Mouse (Mus musculus): Measurements from ENCODE around the gene 1500011B03Rik. TPM values are rescaled to one million over a fixed set of nuclear protein-coding genes. Genes with fewer than 3 reads are reported as not detected.

The 1500011B03Rik gene
- total and polyA plus RNA-seq, 3 experiments: 0.94 to 12.0 (median 2.0) TPM

DNA sequence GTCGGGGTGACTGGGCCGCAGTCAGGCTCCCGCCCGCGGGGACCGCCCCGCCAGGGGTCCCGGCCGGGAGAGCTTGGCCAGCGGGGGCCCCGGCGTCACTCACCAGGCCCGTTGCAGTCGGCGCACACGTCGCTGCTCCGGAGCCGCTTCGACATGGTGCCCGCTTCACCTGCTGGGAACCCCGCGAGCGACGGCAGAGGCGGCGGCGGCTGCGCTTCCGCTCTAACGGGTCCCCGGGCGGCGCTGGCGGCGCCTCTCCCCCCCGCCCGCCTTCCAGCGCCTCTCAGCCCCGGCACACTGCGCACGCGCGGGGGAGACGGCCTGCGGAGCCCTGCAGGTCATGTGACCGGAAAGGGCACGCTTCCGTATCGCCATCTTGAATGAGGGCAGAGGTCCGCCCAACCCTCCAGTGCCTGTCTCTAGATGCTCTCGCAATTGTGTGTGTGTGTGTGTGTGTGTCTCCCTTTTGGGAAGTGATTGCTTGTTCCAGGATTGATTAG lies 50.0 kb downstream of the 1500011B03Rik start:
- peaks cover 58% of the 10 kb centered on the region for H3K4me1 ChIP-seq (ENCODE audit: insufficient read depth, low read depth, low read length)
- DNase-seq (ENCODE audit: low spot score) (peak; percentile 96), ATAC-seq (ENCODE audit: extremely low read depth, insufficient number of reproducible peaks, low FRiP score, poor library complexity, severe bottlenecking) (peak; percentile 81)
- H3K4me3 ChIP-seq (ENCODE audit: low read depth, low read length): peak overlapping the region; percentile 98
- no peaks in the 10 kb centered on the region for H3K27me3 ChIP-seq (ENCODE audit: insufficient read depth, low read length)
- no peaks in the 10 kb centered on the region for H3K9me3 ChIP-seq (replicated peaks)
- TF ChIP-seq POLR2AphosphoS5 (IDR thresholded peaks at IDR 0.05; ENCODE audit: insufficient replicate concordance, low read depth, low read length) (no peak), GATA2 (IDR thresholded peaks at IDR 0.05; ENCODE audit: borderline replicate concordance, low read depth, low read length) (no peak), GATA1 (IDR thresholded peaks at IDR 0.05; ENCODE audit: borderline replicate concordance, low read length) (no peak), CTCF (IDR thresholded peaks at IDR 0.05; ENCODE audit: low read depth, low read length) (no peak), TAL1 (conservative IDR thresholded peaks at IDR 0.05; ENCODE audit: low read depth, low read length) (no peak)
- H3K36me3 ChIP-seq (replicated peaks): peaks cover 47% of the 10 kb centered on the region

DNA sequence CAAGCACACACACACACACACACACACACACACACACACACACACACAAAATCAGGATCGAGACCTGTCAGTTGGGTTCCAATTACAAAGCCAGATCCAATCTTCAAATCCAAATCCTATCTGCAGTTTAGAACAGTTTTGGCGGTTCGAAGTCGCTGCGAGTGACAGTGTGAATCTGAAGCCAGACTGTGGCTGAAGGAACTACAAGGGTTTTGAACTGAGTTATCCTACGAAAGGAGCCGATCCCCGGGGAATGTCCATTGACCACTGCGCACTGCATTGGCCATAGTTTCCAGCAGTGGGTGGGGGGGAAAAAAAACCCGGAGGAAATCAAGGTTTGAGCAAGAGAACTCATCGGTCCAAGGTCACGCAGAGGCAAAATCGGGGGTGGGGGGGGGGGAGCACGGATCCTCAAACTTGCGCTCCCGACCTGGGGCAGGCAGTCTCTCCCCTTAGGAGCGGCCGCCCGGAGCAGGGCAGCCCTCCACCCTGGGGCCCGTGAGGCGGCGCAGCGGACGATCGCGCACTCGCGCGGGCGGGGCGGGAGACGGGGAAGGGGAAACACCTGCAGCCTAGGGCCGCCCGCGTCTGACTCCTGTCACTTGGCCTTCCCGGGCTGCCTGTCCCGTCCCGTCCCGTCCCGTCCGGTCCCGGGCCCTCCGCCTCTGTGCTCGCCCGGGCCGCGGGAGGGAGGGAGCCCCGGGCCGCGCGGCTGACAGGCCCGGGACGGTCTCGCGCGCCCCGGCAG lies 50.6 kb downstream of the 1500011B03Rik start:
- no peak for ATAC-seq (ENCODE audit: extremely low read depth, insufficient number of reproducible peaks, low FRiP score, poor library complexity, severe bottlenecking)
- Histone ChIP-seq H3K9me3 (replicated peaks) (no peaks in the 10 kb centered on the region), H3K4me1 (ENCODE audit: insufficient read depth, low read depth, low read length) (peaks cover 58% of the 10 kb centered on the region), H3K36me3 (replicated peaks) (peaks cover 48% of the 10 kb centered on the region), H3K4me3 (ENCODE audit: low read depth, low read length) (peak overlapping the region; percentile 98), H3K27me3 (ENCODE audit: insufficient read depth, low read length) (no peaks in the 10 kb centered on the region)
- TF ChIP-seq GATA1 (IDR thresholded peaks at IDR 0.05; ENCODE audit: borderline replicate concordance, low read length) (no peak), GATA2 (IDR thresholded peaks at IDR 0.05; ENCODE audit: borderline replicate concordance, low read depth, low read length) (no peak), CTCF (IDR thresholded peaks at IDR 0.05; ENCODE audit: low read depth, low read length) (no peak), TAL1 (conservative IDR thresholded peaks at IDR 0.05; ENCODE audit: low read depth, low read length) (no peak), POLR2AphosphoS5 (IDR thresholded peaks at IDR 0.05; ENCODE audit: insufficient replicate concordance, low read depth, low read length) (no peak)
- DNase-seq (ENCODE audit: low spot score): peak; percentile 43

DNA sequence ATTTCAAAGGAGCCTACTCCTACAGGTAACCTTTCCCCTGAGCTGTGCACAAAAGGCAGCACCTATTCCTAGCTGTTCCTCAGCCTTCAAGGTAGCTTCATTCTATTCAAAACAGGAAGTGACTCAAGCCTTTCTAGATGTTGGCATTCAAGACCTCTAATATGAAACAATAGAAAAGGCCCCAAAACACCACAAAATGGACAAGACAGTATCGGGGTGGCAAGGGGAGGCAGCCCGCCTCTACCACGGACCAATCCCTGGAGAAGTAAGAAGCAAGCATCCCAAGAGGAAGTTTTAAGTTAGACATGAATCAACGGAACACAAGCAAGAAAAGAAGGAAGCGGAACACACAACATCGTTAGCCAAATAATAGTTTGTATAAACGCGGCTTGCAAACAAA lies 51.5 kb downstream of the 1500011B03Rik start:
- ATAC-seq (ENCODE audit: extremely low read depth, insufficient number of reproducible peaks, low FRiP score, poor library complexity, severe bottlenecking) (no peak), DNase-seq (ENCODE audit: low spot score) (no peak)
- peaks cover 49% of the 10 kb centered on the region for H3K36me3 ChIP-seq (replicated peaks)
- peak overlapping the region; percentile 98 for H3K4me3 ChIP-seq (ENCODE audit: low read depth, low read length)
- no peaks in the 10 kb centered on the region for H3K27me3 ChIP-seq (ENCODE audit: insufficient read depth, low read length)
- TF ChIP-seq GATA1 (IDR thresholded peaks at IDR 0.05; ENCODE audit: borderline replicate concordance, low read length): no peak
- TF ChIP-seq CTCF (IDR thresholded peaks at IDR 0.05; ENCODE audit: low read depth, low read length): no peak
- TF ChIP-seq TAL1 (conservative IDR thresholded peaks at IDR 0.05; ENCODE audit: low read depth, low read length): no peak
- TF ChIP-seq GATA2 (IDR thresholded peaks at IDR 0.05; ENCODE audit: borderline replicate concordance, low read depth, low read length): no peak
- TF ChIP-seq POLR2AphosphoS5 (IDR thresholded peaks at IDR 0.05; ENCODE audit: insufficient replicate concordance, low read depth, low read length): no peak
- no peaks in the 10 kb centered on the region for H3K9me3 ChIP-seq (replicated peaks)
- H3K4me1 ChIP-seq (ENCODE audit: insufficient read depth, low read depth, low read length): peaks cover 58% of the 10 kb centered on the region

DNA sequence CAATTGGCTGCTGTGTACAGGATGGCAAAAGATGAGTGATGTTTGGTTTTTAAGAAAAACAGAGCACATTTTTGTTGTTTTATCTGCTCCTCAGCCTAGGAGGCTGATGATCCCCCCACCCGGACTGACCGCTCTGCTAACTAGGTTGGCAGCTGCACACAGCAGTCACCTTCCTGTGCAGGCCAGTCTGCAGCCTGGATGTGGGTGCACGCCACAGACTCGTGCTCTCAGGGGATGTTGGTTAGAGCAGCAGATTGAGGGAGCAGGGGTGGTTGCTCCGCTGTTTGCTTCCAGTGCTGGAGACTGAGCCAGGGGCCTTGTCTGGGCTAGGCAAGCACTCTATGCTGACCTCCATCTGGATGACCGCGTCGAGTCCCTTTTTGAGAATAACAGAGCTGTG lies 53.5 kb downstream of the 1500011B03Rik start:
- H3K9me3 ChIP-seq (replicated peaks): no peaks in the 10 kb centered on the region
- H3K27me3 ChIP-seq (ENCODE audit: insufficient read depth, low read length): no peaks in the 10 kb centered on the region
- H3K4me3 ChIP-seq (ENCODE audit: low read depth, low read length): peak overlapping the region; percentile 22; the same call in 1 of the 2 replicates
- peaks cover 66% of the 10 kb centered on the region for H3K36me3 ChIP-seq (replicated peaks)
- ATAC-seq (ENCODE audit: extremely low read depth, insufficient number of reproducible peaks, low FRiP score, poor library complexity, severe bottlenecking): no peak
- DNase-seq (ENCODE audit: low spot score): no peak
- no peak for TF ChIP-seq GATA2 (IDR thresholded peaks at IDR 0.05; ENCODE audit: borderline replicate concordance, low read depth, low read length)
- TF ChIP-seq CTCF (IDR thresholded peaks at IDR 0.05; ENCODE audit: low read depth, low read length): no peak
- TF ChIP-seq POLR2AphosphoS5 (IDR thresholded peaks at IDR 0.05; ENCODE audit: insufficient replicate concordance, low read depth, low read length): no peak
- TF ChIP-seq GATA1 (IDR thresholded peaks at IDR 0.05; ENCODE audit: borderline replicate concordance, low read length): no peak
- TF ChIP-seq TAL1 (conservative IDR thresholded peaks at IDR 0.05; ENCODE audit: low read depth, low read length): no peak
- H3K4me1 ChIP-seq (ENCODE audit: insufficient read depth, low read depth, low read length): peaks cover 64% of the 10 kb centered on the region

DNA sequence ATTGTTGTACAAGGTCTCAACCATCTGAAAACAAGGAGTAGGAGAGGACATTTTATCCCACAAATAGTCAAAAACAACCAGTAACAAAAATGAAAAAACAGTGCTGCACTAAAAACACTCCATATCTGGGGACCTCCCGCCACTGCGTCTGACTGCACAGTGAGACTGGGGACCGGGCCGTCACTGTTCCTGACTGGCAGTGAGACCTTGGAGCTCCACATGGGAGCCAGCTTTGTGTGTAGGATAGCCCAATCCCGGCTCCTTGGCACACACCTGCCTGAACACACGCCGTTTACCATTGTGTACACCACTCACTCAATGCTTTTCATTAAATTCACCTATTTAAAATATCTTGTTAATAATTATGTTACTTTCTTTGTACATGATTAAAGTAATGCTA lies 56.1 kb downstream of the 1500011B03Rik start:
- ATAC-seq (ENCODE audit: extremely low read depth, insufficient number of reproducible peaks, low FRiP score, poor library complexity, severe bottlenecking): no peak
- H3K27me3 ChIP-seq (ENCODE audit: insufficient read depth, low read length): no peaks in the 10 kb centered on the region
- peaks cover 92% of the 10 kb centered on the region for H3K36me3 ChIP-seq (replicated peaks)
- H3K9me3 ChIP-seq (replicated peaks): no peaks in the 10 kb centered on the region
- no peak overlapping the region for H3K4me3 ChIP-seq (ENCODE audit: low read depth, low read length)
- TF ChIP-seq GATA2 (IDR thresholded peaks at IDR 0.05; ENCODE audit: borderline replicate concordance, low read depth, low read length) (no peak), GATA1 (IDR thresholded peaks at IDR 0.05; ENCODE audit: borderline replicate concordance, low read length) (no peak), CTCF (IDR thresholded peaks at IDR 0.05; ENCODE audit: low read depth, low read length) (no peak), TAL1 (conservative IDR thresholded peaks at IDR 0.05; ENCODE audit: low read depth, low read length) (no peak), POLR2AphosphoS5 (IDR thresholded peaks at IDR 0.05; ENCODE audit: insufficient replicate concordance, low read depth, low read length) (no peak)
- no peak for DNase-seq (ENCODE audit: low spot score)
- H3K4me1 ChIP-seq (ENCODE audit: insufficient read depth, low read depth, low read length): peaks cover 57% of the 10 kb centered on the region

DNA sequence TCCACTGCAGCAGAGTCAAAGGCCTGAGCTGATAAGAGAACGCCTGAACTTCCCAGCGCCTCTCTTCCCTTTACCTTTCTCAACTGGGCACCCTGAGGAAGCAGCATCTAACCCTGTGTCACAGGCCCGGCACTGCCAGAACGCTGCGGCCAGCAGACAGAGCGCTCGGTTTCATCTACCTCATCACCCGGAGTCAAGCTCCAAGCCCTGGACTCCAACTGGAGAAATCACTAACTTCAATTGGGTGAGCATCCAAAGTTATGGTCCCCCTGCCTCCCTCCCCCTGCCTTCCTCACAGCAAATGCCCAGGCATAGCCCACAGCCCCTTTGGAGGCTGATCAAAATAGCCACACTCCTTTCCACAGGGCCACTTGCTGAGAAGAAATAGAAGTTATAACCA lies 56.6 kb downstream of the 1500011B03Rik start:
- Histone ChIP-seq H3K36me3 (replicated peaks) (peaks cover 97% of the 10 kb centered on the region), H3K4me1 (ENCODE audit: insufficient read depth, low read depth, low read length) (peaks cover 52% of the 10 kb centered on the region), H3K4me3 (ENCODE audit: low read depth, low read length) (no peak overlapping the region; the same call in 1 of the 2 replicates), H3K27me3 (ENCODE audit: insufficient read depth, low read length) (no peaks in the 10 kb centered on the region), H3K9me3 (replicated peaks) (no peaks in the 10 kb centered on the region)
- DNase-seq (ENCODE audit: low spot score) (no peak), ATAC-seq (ENCODE audit: extremely low read depth, insufficient number of reproducible peaks, low FRiP score, poor library complexity, severe bottlenecking) (no peak)
- no peak for TF ChIP-seq CTCF (IDR thresholded peaks at IDR 0.05; ENCODE audit: low read depth, low read length)
- TF ChIP-seq POLR2AphosphoS5 (IDR thresholded peaks at IDR 0.05; ENCODE audit: insufficient replicate concordance, low read depth, low read length): no peak
- no peak for TF ChIP-seq TAL1 (conservative IDR thresholded peaks at IDR 0.05; ENCODE audit: low read depth, low read length)
- TF ChIP-seq GATA2 (IDR thresholded peaks at IDR 0.05; ENCODE audit: borderline replicate concordance, low read depth, low read length): no peak
- no peak for TF ChIP-seq GATA1 (IDR thresholded peaks at IDR 0.05; ENCODE audit: borderline replicate concordance, low read length)

Measured in G1E (cell line).